Mouse (Mus musculus) splenic B cell, adult 2 months (primary cell): ENCODE results near the gene Prr29.
"Not testable (repeated sequence)": the region's sequence is repeated elsewhere in the genome, so short reads cannot be mapped to it uniquely, and the experiment has no call there.

Source experiments
- DNase-seq: peaks from one replicate; pipeline ENCODE4 v3.0.0-alpha.2; 2011; ENCODE audit warnings: low read depth, low spot score
- H3K27me3 ChIP-seq: 2 replicates; pipeline ENCODE4 v1.6.1; 2012; ENCODE audit warnings: mild to moderate bottlenecking, low read length, moderate library complexity, mixed read lengths; ENCODE audit not compliant: control insufficient read depth, poor library complexity, insufficient read depth, severe bottlenecking
- H3K36me3 ChIP-seq: 2 replicates; pipeline ENCODE4 v1.6.1; 2012; ENCODE audit warnings: mild to moderate bottlenecking, low read length, moderate library complexity, mixed read lengths; ENCODE audit not compliant: control insufficient read depth, poor library complexity, insufficient read depth, severe bottlenecking

Prr29 gene

DNA sequence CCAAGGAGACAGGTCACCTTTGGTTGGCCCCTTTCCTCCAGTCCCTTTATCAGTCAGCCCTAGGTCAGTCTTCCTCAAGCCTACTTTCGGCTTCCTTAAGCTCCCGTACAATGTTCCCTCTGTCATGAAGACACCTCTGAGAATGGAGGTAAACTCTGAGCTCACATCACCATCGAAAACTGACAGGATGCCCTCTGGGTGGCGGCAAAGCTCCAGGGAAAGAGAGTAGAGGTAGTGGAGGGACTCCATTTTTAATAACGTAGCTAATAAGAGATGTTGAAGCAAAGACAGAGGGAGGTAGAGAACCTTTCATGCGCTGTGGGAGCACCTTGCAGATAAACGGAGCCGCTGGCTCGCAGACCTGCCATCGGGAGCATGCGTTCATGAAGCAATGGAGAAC lies 15.7 kb downstream of the Prr29 start:
- no peak for DNase-seq
- H3K27me3 ChIP-seq: no peaks in the 10 kb centered on the region
- H3K36me3 ChIP-seq: peaks cover 37% of the 10 kb centered on the region

DNA sequence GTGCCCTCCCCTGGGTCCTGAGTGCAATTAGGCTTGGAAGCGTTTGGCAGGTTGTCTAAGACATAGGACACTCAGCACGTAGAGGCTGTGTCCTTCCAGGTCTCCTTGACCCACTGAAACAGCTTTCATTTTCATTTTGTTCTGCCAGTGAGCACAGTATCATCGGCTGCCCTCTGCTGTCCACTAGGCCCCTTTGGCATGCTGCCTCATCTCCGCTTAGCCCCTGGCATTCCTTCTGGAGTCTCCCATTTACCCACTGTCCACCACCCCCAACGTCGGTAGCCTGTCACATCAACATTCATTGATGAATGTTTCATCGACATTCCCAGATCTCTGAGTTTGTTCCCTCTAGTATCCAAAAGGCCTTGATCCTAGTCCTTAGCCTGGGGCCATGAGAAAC lies 16.6 kb downstream of the Prr29 start:
- Histone ChIP-seq H3K36me3 (peaks cover 30% of the 10 kb centered on the region), H3K27me3 (no peaks in the 10 kb centered on the region)
- DNase-seq: no peak

DNA sequence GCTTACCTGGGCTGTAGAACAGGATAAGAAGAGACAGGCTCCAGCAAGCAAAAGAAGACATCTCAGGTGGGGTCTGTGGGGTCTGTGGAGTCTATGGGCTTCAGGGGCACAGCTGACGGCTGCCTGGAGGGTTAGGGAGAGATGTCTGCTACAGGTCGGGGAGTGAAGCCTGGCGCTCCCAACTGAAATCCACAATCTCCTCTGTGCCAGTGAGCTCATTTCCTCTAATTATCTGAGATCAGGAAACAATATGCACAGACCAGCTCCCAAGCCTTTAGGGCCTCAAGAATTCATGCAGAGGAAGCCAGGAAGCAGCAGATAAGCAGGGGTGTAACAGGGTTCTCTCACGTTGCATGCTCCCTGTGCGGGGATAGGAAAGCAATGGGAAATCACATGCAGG lies 17.2 kb downstream of the Prr29 start:
- Histone ChIP-seq H3K27me3 (no peaks in the 10 kb centered on the region), H3K36me3 (peaks cover 25% of the 10 kb centered on the region)
- no peak for DNase-seq

DNA sequence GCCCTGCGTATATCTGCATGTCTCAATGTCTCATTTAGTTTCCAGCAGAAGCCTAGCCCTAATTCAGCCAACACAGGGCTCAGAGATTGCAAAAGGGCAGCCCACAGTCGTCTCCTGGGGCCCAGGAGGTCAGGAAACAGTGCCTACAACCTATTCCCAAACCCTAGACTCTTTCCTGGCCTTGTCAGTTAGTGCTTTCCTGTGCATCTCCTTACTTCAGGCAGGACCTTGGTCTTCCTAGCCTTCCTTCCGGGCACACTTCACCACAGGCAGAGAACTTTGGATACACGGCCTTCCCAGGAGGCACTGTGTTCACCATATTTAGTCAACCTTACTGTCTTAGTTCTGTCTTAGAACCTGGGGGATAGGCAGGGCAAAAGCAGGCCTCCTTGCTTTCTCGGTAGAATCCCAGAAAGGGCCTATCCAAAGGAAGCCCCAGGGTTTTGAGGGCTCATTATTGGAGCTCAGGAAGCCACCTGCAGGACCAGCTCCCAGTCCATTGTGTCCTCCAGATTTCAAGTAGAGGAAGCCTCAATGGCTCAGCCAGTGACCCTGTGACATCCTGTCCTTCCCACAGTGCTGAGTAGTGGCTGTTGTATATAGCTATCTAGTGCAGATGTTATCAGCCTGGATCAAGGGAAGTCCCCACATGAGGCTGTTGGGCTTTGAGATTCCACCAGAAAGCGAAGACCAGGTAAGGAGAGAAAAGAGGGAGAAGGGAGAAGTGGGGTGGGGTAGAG lies 17.9 kb downstream of the Prr29 start:
- no peaks in the 10 kb centered on the region for H3K27me3 ChIP-seq
- peaks cover 19% of the 10 kb centered on the region for H3K36me3 ChIP-seq
- no peak for DNase-seq

DNA sequence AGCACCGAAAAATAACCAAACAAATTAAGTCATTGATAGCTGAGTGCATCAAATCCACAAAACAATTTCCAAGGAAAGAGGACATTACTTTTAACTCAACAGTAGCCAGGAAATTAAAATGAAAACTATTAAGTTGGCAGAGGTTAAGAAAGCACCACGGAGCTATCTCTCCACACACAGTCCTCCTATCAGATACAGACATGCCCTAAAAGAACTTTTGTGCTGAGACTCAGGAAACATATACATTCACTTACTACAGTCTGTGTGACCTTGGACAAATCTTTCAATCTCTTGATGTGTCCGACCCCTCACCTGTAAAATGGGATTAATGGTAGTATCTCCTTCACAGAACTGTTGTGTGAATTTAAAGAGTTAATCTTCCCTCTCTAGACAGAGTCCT lies 21.1 kb downstream of the Prr29 start:
- H3K36me3 ChIP-seq: no peaks in the 10 kb centered on the region; the same call in none of the 2 replicates
- DNase-seq: no peak

DNA sequence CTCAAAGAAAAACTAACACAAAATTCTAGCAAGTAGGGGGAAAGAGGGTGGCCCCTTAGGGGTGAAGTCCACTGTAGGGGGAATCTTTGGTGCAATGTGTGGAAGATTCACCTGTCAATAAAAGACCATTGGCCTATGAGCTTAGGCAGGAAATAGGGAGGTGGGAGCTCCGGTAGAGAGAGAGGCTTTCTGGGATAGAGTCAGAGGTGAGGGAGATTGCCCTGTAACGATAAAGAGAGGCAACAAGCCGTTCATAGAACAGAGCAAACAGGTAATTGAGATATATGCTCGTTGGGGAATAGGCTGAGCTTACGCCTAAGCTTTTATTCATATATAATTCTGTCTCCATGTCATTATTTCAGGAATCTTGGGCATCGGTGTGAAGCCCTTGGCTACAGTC lies 21.7 kb downstream of the Prr29 start:
- peak; percentile 60 for DNase-seq
- Histone ChIP-seq H3K27me3 (no peaks in the 10 kb centered on the region), H3K36me3 (no peaks in the 10 kb centered on the region; the same call in none of the 2 replicates)

More for the DNA sequence above, 21.1 kb downstream of the Prr29 start:
- H3K27me3 ChIP-seq: no peaks in the 10 kb centered on the region

DNA sequence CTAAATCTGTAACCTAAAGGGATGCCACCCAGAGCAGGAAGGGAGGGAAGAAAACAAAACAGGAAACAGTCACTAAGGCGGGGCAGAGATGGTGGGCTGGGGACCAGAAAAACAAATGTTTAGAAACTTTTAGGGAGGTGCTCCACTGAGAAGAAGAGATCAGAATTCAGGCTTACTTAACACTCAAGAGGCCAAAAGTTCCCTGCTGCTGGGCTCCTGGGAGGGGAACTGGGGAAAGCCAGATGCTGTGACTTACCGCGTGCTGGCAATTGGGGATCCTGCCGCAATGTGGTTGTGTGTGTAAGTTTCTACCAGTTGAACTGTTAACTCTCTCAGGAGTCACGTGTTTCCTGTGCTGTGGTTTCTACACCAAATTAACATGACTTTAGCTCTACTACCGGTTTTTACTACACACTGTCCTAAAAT lies 22.5 kb downstream of the Prr29 start, which contains the start of gene Icam2:
Icam2 (minus strand) TSS at position 285 of the 426 bp plus-strand sequence.
- H3K27me3 ChIP-seq: no peaks in the 10 kb centered on the region
- peak; percentile 88 for DNase-seq
- no peaks in the 10 kb centered on the region; the same call in 1 of the 2 replicates for H3K36me3 ChIP-seq

DNA sequence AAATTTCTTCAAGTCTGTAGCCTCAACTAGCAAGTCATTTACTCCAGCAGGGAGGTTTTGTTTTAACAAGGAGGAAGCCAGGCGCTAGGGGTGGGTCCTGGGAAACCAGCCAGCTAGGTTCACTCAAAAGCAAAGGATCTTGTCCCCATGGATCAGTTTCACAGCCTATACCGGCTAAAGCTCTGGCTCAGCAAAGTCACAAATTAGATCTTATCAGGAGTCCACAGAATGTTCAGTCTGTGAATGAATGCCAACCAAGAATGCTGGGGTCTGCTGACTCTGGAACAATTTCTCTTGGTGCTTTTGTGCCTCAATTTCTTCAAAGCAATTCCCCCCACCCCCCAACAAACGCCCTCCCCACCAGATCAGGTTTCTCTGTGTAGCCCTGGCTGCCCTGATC lies 24.3 kb downstream of the Prr29 start:
- H3K27me3 ChIP-seq: no peaks in the 10 kb centered on the region
- DNase-seq: no peak
- no peaks in the 10 kb centered on the region for H3K36me3 ChIP-seq

DNA sequence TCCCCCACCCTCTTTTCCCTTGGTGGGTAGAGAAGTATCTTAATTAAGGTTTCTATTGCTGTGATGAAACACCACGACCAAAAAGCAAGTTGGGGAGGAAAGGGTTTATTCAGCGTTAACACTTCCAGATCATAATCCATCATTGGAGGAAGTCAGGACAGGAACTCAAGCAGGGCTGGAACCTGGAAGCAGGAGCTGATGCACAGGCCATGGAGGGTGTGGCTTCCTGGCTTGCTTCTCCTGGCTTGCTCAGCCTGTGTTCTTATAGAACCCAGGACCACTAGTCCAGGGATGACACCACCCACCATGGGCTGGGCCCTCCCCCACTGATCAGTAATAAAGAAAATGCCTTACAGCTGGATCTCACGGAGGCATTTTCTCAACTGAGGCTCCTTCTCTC lies 25.5 kb downstream of the Prr29 start:
- DNase-seq: no peak
- H3K36me3 ChIP-seq: no peaks in the 10 kb centered on the region

DNA sequence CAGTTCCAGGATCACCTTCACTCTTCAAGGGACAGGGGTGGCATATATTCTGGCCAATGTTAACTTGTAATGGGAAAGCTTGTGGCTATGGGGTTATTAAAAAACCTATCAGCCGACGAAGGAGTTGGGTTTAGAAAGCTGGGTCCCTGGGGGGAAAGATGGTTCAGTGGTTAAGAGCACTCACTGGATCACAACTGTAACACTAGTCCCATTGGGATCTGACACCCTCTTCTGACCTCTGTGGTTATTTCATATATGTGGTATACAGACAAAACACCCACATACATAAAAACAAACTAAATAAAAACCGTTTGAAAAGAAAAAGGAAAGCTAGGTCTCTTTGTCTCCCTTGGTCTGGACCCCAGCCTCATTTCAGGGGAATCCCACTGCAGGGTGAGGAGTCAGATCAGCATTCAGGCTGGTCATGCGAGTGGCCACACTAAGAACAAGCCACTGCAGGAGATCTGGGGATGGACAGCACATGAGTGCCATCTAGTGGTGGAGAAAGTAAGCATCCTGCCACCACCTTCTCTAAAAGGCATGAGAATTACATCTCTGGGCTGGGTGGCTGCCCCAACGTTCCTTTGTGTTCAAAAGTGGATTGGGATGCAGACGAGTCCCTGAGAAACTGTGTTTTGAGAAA lies 26.4 kb downstream of the Prr29 start:
- Histone ChIP-seq H3K36me3 (no peaks in the 10 kb centered on the region), H3K27me3 (no peaks in the 10 kb centered on the region)
- peak; percentile 93 for DNase-seq

More for the DNA sequence above, 25.5 kb downstream of the Prr29 start:
- no peaks in the 10 kb centered on the region for H3K27me3 ChIP-seq

DNA sequence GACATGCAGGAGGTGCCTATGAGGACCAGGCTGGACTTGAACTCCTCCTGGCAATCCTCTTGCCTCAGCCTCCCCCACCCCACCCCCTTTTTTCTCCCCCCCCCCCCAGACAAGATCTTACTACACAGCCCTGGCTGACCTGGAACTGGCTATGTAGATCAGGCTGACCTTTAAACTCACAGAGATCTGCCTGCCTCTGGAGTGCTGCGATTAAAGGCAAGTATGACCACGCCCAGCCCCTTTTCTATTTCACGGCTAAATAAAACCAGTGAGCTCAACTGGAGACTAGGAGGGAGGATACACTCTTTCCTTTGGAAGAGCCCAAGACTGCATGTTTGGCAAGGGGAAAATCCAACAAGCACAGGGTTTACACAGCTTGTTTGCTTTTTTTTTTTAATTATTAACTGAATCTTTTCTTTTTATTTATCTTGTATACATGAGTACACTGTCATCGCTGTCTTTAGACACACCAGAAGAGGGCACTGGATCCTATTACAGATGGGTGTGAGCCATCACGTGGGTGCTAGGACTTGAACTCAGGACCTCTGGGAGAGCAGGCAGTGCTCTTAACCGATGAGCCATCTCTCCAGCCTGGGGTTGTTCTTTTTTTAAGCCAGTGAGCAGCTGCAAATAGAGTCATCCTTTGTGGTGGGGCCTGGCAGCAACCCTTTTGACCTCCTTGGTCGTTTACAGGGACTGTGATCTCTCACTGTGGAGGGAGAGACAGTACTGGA lies 27.5 kb downstream of the Prr29 start:
- DNase-seq: no peak
- no peaks in the 10 kb centered on the region for H3K36me3 ChIP-seq
- H3K27me3 ChIP-seq: no peaks in the 10 kb centered on the region

DNA sequence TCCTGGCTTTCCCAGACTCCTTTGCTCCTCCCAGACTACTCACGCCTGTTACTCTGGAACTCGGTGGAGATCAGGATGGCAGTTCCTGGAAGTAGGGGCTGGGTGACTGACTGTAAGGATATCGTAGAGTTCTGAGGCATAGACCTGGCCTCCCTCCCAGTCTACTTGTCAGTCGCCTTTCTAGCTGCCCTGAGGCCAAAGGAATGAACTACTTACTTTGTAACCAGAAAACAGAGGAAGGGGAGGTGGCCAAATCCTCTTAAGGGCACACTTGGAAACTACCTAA lies 28.0 kb downstream of the Prr29 start:
- Histone ChIP-seq H3K27me3 (no peaks in the 10 kb centered on the region), H3K36me3 (no peaks in the 10 kb centered on the region)
- no peak for DNase-seq

DNA sequence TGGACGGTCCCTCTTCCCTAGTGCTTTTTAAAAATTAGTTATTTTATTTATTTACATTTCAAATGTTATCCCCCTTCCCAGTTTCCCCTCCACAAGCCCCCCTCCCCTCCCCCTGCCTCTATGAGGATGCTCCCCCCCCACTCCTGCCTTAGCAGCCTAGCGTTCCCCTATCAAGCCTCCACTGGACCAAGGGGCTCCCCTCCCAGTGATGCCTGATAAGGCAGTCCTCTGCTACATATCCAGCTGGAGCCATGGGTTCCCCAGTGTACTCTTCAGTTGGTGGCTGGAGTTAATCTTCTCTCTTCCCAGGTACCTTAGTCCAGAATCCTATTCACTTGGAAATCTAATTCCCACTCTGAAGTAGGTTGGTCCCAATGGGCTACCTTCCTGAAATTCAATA lies 28.8 kb downstream of the Prr29 start:
- not testable (repeated sequence) for DNase-seq

DNA sequence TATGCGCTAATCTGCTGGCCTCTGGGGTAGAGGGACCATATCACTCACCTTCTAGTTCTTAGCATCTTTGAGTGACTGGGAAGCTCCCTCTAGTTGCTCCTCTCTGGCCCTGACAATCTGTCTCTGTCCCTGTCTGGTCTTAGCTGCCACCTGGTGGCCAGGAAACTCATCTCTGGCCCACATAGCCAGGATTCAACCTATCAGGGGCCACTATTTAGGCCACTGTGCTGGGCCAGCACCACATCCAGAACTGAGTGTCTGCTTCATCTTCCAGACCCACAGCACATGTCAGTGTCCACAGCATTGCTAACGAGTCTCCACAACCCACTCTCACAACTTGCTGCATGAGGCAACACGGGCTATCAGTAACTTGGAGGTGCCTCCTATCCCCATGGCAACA lies 32.4 kb downstream of the Prr29 start:
- Histone ChIP-seq H3K36me3 (no peaks in the 10 kb centered on the region), H3K27me3 (no peaks in the 10 kb centered on the region)
- peak; percentile 61 for DNase-seq

More for the DNA sequence above, 28.8 kb downstream of the Prr29 start:
- not testable (repeated sequence) for H3K36me3 ChIP-seq, H3K27me3 ChIP-seq

DNA sequence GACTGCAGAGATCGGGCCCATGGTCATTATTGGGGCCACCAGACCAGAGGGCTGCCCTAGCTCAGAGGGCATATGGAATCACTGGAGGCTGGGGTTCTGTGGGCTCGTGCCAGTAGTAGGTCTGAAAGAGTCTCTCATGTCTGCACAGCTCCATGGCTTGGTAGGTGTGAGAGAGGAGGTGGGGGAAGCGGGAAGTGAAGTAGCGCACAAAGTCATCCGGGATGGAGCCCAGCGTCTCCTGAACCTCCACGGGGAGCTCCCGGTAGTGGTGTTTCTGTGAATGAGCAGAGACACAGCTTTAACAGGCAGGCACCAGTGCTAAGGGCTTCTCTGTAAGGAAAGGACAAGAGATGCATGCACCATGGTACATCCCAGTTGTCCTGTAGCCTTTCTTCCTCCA lies 33.2 kb downstream of the Prr29 start:
- Histone ChIP-seq H3K27me3 (no peaks in the 10 kb centered on the region), H3K36me3 (peaks cover 4% of the 10 kb centered on the region; the same call in 1 of the 2 replicates)
- DNase-seq: no peak
